Mouse (Mus musculus) cortical plate, adult 2 months (tissue): ENCODE measurements at regions not wholly inside any gene's neighbourhood (a gene's known extent, or its start where the extent isn't known, plus 50 kb on each side); places are given as distances from the start of the nearest gene placed in this dataset.

Source experiments
- CTCF ChIP-seq: fragments of 200-500 bp; IDR thresholded peaks from 2 replicates; pipeline ENCODE4 v1.5.1; 2011; ENCODE audit warnings: mild to moderate bottlenecking, control low read depth, low read length; ENCODE audit not compliant: insufficient read depth; ENCODE audit errors: extremely low read depth
- POLR2A ChIP-seq: fragments of 200-500 bp; IDR thresholded peaks from 2 replicates; pipeline ENCODE4 v1.6.1; 2011; ENCODE audit warnings: mild to moderate bottlenecking, low read length, control low read depth; ENCODE audit not compliant: insufficient read depth; ENCODE audit errors: extremely low read depth

DNA sequence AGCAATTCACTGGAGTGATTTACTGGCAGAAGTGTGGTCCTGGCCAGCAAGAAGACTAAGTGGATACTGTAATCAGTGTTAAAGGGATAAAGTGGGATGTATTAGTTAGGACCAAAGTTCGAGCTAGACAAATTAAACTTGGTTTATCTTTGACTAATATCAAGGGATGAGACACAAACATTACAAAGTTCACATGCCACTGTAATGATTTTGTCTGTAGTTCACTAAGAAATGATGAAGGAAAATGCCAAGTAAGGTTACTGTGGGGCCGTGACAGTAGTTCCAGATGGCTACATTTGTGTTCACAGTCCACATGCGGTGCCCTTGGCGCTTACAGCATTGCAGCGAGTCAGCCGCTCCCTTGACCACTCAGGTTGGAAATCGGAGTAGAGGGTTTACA, 458.2 kb upstream of the Pkn2 start:
- TF ChIP-seq CTCF (no peak), POLR2A (no peak)
